Mouse (Mus musculus): ENCODE measurements around the gene Git1. TPM values are rescaled to one million over a fixed set of nuclear protein-coding genes. Genes with fewer than 3 reads are reported as not detected.
A peak's percentile ranks its signal among the peaks of the same experiment; 100 is the strongest.

Gene Git1
- polyA plus RNA-seq, 1 experiment: 110 TPM

- WGBS: 11% methylated on average over 25 of the region's 25 CpGs
- Histone ChIP-seq H3K27me3 (ENCODE audit: control insufficient read depth, insufficient read depth, low read length) (no peaks in the 10 kb centered on the region), H3K4me1 (ENCODE audit: control insufficient read depth, insufficient read depth, low read length) (no peaks in the 10 kb centered on the region), H3K27ac (ENCODE audit: insufficient read depth, low read length) (no peak overlapping the region), H3K4me3 (replicated peaks; ENCODE audit: insufficient read depth, low read depth, low read length) (no peak overlapping the region)
- no peak for TF ChIP-seq POLR2A (IDR thresholded peaks at IDR 0.05; ENCODE audit: borderline replicate concordance, insufficient read depth, low read length)
- TF ChIP-seq CTCF (IDR thresholded peaks at IDR 0.05; ENCODE audit: borderline replicate concordance, insufficient read depth, low read depth, low read length): peak; percentile 40; the same call in 1 of the 2 replicates
- DNase-seq: peak; percentile 62 to 63
These were observed 26.2 kb upstream of the Git1 start for GRCm38 (mm10) chr11:77467157-77467556.

DNA sequence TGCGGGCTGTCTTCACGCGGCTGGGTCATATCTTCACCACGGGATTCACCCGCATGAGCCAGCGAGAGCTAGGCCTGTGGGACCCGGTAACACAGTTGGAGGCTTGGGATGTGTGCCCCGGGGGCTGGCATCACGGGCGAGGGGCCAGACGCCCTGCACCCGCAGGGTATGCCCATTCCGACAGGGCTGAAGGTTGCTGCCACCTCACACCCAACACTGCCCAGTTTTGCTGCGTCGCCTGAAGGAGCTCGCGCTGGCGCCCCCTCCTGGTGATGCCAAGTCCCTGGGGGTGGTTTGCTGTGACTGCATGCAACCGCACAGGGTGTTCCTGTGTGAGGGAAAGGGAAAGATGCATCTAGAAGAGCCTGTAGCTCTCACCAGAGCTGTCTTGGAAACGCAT is 25.6 kb upstream of the Git1 start:
- no peaks in the 10 kb centered on the region for H3K4me1 ChIP-seq (ENCODE audit: control insufficient read depth, insufficient read depth, low read length)
- 7% methylated on average over 20 of the region's 20 CpGs for WGBS
- no peaks in the 10 kb centered on the region for H3K27me3 ChIP-seq (ENCODE audit: control insufficient read depth, insufficient read depth, low read length)
- no peak overlapping the region for H3K27ac ChIP-seq (ENCODE audit: insufficient read depth, low read length)
- no peak overlapping the region for H3K4me3 ChIP-seq (replicated peaks; ENCODE audit: insufficient read depth, low read depth, low read length)
- peak; percentile 75 to 80 for DNase-seq
- peak; percentile 75 for TF ChIP-seq CTCF (IDR thresholded peaks at IDR 0.05; ENCODE audit: borderline replicate concordance, insufficient read depth, low read depth, low read length)
- no peak for TF ChIP-seq POLR2A (IDR thresholded peaks at IDR 0.05; ENCODE audit: borderline replicate concordance, insufficient read depth, low read length)

GRCm38 (mm10) chr11:77468397-77468796 is 25.0 kb upstream of the Git1 start:
- H3K27me3 ChIP-seq (ENCODE audit: control insufficient read depth, insufficient read depth, low read length): no peaks in the 10 kb centered on the region
- H3K27ac ChIP-seq (ENCODE audit: insufficient read depth, low read length): no peak overlapping the region
- no peaks in the 10 kb centered on the region for H3K4me1 ChIP-seq (ENCODE audit: control insufficient read depth, insufficient read depth, low read length)
- TF ChIP-seq CTCF (IDR thresholded peaks at IDR 0.05; ENCODE audit: borderline replicate concordance, insufficient read depth, low read depth, low read length) (no peak), POLR2A (IDR thresholded peaks at IDR 0.05; ENCODE audit: borderline replicate concordance, insufficient read depth, low read length) (no peak)
- WGBS: 93% methylated on average over 9 of the region's 9 CpGs
- H3K4me3 ChIP-seq (replicated peaks; ENCODE audit: insufficient read depth, low read depth, low read length): no peak overlapping the region
- no peak for DNase-seq

GRCm38 (mm10) chr11:77471407-77471806 is 22.0 kb upstream of the Git1 start:
- H3K4me1 ChIP-seq (ENCODE audit: control insufficient read depth, insufficient read depth, low read length): peaks cover 5% of the 10 kb centered on the region
- no peak for TF ChIP-seq CTCF (IDR thresholded peaks at IDR 0.05; ENCODE audit: borderline replicate concordance, insufficient read depth, low read depth, low read length)
- no peak for TF ChIP-seq POLR2A (IDR thresholded peaks at IDR 0.05; ENCODE audit: borderline replicate concordance, insufficient read depth, low read length)
- no peaks in the 10 kb centered on the region for H3K27me3 ChIP-seq (ENCODE audit: control insufficient read depth, insufficient read depth, low read length)
- DNase-seq: no peak
- 75% methylated on average over 29 of the region's 29 CpGs for WGBS
- no peak overlapping the region for H3K4me3 ChIP-seq (replicated peaks; ENCODE audit: insufficient read depth, low read depth, low read length)
- H3K27ac ChIP-seq (ENCODE audit: insufficient read depth, low read length): no peak overlapping the region

DNA sequence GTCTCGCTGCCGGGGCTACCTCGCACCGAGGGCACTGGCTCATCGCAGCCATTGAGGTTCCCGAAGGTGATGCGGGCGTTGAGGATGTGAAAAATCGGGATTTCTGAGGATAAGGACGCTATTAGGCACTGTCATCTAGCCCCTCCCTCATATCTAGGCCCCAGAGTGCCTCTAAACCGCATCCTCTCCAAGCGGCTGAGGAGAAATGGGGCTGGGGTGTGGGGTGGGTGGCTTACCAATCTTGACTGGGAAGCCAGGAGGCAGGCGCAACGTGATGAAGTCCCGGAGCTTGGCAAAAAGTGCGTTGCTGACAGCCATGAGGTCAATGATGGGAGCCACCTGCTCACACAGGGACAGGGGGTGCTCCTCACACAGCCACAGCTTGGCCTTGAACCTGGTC is 20.6 kb upstream of the Git1 start:
- 88% methylated on average over 16 of the region's 16 CpGs for WGBS

GRCm38 (mm10) chr11:77476216-77476615 is 17.1 kb upstream of the Git1 start:
- DNase-seq: no peak
- Histone ChIP-seq H3K4me3 (replicated peaks; ENCODE audit: insufficient read depth, low read depth, low read length) (no peak overlapping the region), H3K27me3 (ENCODE audit: control insufficient read depth, insufficient read depth, low read length) (no peaks in the 10 kb centered on the region), H3K4me1 (ENCODE audit: control insufficient read depth, insufficient read depth, low read length) (peaks cover 11% of the 10 kb centered on the region), H3K27ac (ENCODE audit: insufficient read depth, low read length) (no peak overlapping the region)
- no peak for TF ChIP-seq CTCF (IDR thresholded peaks at IDR 0.05; ENCODE audit: borderline replicate concordance, insufficient read depth, low read depth, low read length)
- no peak for TF ChIP-seq POLR2A (IDR thresholded peaks at IDR 0.05; ENCODE audit: borderline replicate concordance, insufficient read depth, low read length)
- 46% methylated on average over 14 of the region's 14 CpGs for WGBS

More for the DNA sequence above, 20.6 kb upstream of the Git1 start:
- Histone ChIP-seq H3K4me1 (ENCODE audit: control insufficient read depth, insufficient read depth, low read length) (peaks cover 11% of the 10 kb centered on the region), H3K4me3 (replicated peaks; ENCODE audit: insufficient read depth, low read depth, low read length) (no peak overlapping the region), H3K27me3 (ENCODE audit: control insufficient read depth, insufficient read depth, low read length) (no peaks in the 10 kb centered on the region), H3K27ac (ENCODE audit: insufficient read depth, low read length) (no peak overlapping the region)
- DNase-seq: no peak
- TF ChIP-seq POLR2A (IDR thresholded peaks at IDR 0.05; ENCODE audit: borderline replicate concordance, insufficient read depth, low read length) (no peak), CTCF (IDR thresholded peaks at IDR 0.05; ENCODE audit: borderline replicate concordance, insufficient read depth, low read depth, low read length) (no peak)

DNA sequence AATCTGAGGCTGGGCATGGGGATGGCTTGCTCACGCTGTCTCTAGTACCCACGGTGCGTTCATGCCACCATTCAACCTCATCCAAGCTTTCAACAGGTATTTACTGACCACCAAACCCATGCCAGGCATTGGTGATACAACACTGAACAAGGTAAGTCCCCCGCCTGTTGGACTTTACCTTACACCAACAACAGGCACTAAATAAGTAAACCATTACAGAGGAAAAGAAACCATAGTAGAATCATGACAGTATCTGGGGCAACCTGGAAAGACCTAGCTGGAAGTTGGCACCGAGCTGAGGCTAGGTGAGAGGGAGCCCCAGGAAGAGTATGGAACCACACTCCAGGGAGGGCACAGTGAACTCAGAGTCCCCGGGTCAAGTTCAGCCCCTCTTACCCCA is 16.5 kb upstream of the Git1 start:
- no peaks in the 10 kb centered on the region for H3K27me3 ChIP-seq (ENCODE audit: control insufficient read depth, insufficient read depth, low read length)
- H3K4me1 ChIP-seq (ENCODE audit: control insufficient read depth, insufficient read depth, low read length): peaks cover 14% of the 10 kb centered on the region
- H3K4me3 ChIP-seq (replicated peaks; ENCODE audit: insufficient read depth, low read depth, low read length): no peak overlapping the region
- no peak for TF ChIP-seq POLR2A (IDR thresholded peaks at IDR 0.05; ENCODE audit: borderline replicate concordance, insufficient read depth, low read length)
- no peak for TF ChIP-seq CTCF (IDR thresholded peaks at IDR 0.05; ENCODE audit: borderline replicate concordance, insufficient read depth, low read depth, low read length)
- 90% methylated on average over 6 of the region's 6 CpGs for WGBS
- H3K27ac ChIP-seq (ENCODE audit: insufficient read depth, low read length): no peak overlapping the region
- DNase-seq: no peak

DNA sequence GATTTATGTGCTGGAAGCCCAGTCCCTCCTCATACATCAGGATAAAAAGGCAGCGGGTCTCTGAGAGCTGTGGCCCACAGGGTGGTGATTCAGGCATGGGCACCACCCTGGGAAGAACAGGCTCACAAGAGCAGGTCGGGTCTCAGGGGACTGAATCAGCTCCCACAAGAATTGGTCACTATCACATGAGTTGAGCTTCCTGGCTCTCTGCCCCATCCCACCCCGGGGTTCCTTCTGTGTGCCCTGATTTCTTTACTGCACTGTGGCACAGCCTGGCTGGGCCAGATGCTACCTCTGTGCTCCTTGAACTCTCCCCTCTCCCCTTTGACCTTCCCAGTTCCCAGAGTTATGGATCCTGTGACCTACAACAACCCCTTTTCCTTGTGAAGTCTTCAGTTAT is 10.3 kb upstream of the Git1 start:
- Histone ChIP-seq H3K4me1 (ENCODE audit: control insufficient read depth, insufficient read depth, low read length) (peaks cover 40% of the 10 kb centered on the region), H3K27me3 (ENCODE audit: control insufficient read depth, insufficient read depth, low read length) (no peaks in the 10 kb centered on the region), H3K27ac (ENCODE audit: insufficient read depth, low read length) (peak overlapping the region; percentile 29; the same call in 1 of the 2 replicates), H3K4me3 (replicated peaks; ENCODE audit: insufficient read depth, low read depth, low read length) (no peak overlapping the region)
- DNase-seq: no peak
- WGBS: 41% methylated on average over 3 of the region's 3 CpGs
- TF ChIP-seq POLR2A (IDR thresholded peaks at IDR 0.05; ENCODE audit: borderline replicate concordance, insufficient read depth, low read length) (no peak), CTCF (IDR thresholded peaks at IDR 0.05; ENCODE audit: borderline replicate concordance, insufficient read depth, low read depth, low read length) (no peak)

Data from cerebellum, adult 2 months (tissue).